Mouse (Mus musculus) liver (tissue): Measurements from ENCODE around the gene Vps51.

Source experiments
- DNase-seq: peaks from one replicate; pipeline ENCODE4 v3.0.0-alpha.2; 2020; ENCODE audit warnings: mixed read lengths

Vps51 gene

DNA sequence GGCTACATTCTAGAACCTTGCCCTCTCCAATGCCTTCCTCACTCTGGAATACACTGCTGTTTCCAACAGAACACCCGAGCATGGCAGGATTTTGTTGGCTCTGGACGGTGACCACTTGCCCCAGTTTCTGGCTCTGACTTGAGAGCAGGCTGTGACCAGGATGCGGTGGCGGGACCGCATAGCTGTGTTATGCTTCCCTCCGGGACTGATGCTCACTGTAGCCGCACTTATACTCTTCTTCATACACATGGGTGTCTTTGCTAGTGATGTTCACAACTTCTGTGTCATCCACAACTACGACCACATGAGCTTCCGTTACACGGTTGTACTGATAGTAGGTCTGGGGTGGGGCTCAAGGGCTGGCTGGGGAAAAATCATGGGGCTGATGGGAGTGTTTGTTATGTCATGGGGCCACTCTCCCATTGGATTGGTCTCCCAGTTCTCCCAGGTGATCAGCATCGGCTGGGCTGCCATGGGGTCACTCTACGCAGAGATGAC lies 3.0 kb upstream of the Vps51 start, which contains the start of gene Tmem262:
TSS of gene Tmem262 (plus strand) at position 51 of the 498 bp plus-strand sequence.
- DNase-seq = no peak

DNA sequence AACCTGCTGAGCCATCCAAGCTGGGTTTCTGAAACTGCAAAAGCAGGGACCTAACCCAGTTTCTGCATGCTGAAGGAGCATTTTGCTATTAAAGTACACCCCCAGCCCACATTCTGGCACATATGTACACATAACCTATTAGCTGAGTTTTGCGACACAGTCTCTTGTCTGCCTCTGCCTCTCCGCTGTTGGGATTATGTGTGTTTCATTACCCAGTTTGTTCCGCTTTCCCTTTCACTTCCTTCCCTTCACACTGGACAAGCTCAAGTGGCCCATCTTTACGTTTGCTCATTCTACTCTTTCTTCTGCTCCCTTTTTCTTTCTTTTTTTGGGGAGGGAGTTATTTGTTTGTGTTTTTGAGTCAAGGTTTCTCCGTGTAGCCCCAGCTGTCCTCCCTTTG lies 3.1 kb downstream of the Vps51 start:
- DNase-seq = no peak

DNA sequence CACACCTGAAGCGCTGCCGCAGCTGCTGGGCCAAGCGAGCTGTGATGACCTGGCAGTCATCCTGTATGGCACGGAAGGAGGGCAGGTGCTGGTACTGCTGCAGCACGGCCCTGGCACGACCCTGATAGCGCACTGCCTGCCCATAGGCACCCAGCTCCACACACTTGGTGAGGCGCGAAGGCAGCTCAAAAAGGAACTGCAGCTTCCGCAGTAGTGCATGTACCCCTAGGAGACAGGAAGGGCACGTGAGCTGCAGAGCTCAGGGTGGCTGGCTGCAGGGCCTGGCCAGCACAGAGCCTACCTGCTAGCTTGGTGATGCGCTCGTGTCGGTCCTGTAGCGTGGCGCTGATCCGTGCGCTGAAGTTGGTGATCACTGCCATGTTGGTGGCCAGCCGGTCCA lies 5.8 kb downstream of the Vps51 start:
- no peak for DNase-seq

DNA sequence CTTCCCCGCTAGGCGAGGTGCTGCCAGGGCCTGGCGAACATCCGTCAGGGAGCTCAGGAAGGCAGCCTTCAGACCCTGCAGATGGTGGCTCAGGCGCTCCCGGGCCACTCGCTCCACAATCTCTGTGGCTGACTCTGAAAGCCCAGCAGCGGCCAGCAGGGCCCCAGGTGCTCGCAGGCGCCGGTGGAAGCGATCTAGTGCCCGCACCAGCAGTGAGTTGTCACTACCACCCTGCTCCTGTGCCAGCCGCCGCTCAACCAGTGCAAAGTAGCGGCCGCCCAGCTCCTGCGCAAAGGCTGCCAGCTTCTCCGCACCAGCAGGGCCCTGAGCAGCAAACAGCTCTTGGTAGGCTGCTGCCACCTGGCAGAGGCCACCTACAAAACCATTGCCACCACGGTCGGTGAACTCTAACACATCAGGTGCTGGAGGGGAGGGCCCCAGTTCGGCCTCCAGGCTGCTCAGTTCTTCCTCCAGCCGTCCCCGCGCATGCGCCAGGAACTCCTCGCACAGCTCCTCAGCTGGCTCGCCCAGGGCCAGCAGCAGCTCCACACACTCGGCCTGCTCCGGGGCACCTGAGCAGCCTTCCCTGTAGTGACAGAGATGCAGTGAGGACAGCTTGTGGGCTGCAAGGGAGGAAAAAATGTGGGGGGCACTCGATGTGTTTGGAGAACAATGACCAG lies 6.3 kb downstream of the Vps51 start:
- no peak for DNase-seq

DNA sequence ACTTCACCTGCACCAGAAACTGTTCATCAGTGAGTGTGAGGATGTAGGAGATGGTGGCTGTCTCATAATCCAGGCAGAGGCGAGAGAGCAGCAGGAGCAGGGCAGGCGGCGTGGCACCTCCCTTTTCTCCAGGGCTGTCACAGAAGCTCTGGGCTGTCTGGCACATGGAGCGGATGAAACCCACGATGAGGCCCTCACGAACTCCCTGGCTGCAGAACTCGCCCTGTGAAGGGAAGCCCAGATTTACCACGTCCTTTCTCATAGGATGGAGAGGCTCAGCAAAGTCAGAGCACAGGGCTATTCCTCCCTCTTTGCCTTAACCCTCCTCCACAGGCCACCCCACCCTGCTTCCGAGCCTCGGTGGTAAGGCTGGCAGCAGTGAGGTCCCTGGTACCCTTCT lies 7.2 kb downstream of the Vps51 start:
- no peak for DNase-seq

DNA sequence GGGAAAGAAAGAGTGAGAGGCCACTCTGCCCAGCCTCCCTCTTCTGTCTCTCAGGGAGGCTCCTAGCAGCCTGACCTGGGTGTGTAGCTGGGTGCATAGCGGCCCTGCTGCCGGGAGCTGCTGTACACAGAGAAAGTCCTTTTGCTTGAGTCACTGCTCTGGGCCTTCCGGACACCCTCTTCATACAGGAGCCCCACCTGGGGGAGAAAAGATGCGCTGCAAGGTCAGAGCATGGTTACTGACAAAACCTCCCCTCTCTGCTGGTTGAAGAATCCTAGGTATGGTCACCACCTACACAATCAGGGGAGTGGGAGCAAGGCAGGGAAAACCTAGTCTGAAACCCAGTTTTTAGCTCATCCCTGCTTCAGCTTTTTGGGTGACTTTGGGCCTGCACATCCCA lies 8.1 kb downstream of the Vps51 start:
- DNase-seq = no peak

DNA sequence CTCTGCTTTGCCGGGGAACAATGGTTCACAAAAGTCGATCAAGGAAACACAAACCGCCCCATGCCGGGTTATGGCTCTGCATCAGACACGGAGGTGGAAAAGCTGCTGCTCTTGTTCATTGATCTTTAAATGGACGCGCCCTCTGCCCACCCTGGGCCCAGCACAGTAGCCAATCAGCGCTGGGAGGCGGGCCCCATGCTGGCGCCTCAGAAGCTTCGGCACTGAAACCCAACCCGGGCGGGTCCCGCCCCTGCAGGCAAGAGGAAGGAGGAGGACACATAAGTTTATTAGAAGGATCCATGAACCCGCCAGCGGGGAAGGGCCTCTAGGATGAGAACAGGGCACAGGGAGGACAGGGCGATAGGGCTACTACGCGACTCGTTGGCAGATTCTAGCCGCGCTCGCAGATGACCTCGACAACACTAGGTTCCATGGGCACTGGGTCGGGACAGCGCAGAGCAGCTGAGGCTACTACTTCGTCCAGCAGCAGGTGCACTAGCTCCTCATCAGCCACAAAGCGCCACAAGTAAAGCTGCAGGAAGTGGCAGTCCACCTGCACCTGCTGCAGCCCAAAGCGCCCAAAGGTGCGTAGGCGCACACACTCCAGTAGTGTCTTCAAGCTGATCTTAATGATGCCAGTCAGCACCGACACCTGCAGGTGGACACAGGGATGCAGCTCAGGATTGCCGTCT lies 9.2 kb downstream of the Vps51 start, which contains the start of gene Tm7sf2:
TSS of gene Tm7sf2 (minus strand) at position 650 of the 692 bp plus-strand sequence.
- DNase-seq = peak; percentile 94

DNA sequence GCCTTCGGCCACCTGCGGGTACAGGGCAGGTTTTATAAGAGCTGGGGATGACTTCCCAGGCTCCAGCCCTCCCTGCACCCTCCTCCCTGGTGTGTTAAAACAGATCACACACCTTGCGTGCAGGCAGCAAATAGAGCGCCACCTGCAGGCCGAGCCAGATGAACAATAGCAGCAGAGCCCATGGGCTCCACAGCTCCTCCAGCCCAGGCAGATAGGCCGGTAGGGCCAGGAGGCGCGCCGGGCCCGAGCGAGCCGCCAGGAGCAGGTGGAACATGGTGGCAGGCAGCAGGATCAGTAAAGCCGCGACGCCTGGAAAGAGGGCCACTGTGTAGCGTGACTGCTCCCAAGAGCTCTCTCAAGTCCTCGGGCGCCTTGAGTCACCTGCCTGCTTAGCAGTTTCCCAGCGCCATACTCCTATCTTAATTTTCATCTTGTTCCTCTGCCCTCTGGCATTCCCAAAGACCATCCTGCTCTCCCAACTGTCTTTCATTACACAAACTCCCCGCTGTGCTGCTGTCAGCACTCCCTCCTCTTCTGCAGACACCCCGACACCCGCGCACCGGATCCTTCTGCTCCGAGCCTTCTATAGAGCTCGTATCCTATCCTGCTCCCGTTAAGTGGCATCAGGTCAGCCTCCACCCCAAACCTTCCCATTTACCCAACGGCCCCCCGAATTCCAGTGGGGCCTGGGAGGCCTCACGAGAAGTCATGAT lies 9.9 kb downstream of the Vps51 start:
- DNase-seq = peak; percentile 91

DNA sequence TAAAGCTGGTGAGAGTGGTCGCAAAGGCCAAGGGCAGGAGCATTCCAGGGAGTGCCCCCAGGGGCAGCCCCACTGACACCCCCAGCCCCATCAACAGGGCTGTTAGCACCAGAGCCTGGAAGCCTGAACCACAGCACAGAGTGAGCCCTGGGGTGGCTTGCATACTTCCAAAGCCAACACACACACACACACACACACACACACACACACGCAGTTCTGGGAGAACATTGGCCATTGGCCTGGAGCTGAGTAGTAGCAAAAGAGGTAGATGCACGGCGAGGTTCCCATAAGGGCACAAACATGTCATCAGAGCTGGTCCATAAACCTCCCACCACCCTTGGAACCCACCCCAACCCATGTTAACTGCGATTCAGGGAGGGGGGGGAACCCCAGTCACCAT lies 10.5 kb downstream of the Vps51 start:
- no peak for DNase-seq

DNA sequence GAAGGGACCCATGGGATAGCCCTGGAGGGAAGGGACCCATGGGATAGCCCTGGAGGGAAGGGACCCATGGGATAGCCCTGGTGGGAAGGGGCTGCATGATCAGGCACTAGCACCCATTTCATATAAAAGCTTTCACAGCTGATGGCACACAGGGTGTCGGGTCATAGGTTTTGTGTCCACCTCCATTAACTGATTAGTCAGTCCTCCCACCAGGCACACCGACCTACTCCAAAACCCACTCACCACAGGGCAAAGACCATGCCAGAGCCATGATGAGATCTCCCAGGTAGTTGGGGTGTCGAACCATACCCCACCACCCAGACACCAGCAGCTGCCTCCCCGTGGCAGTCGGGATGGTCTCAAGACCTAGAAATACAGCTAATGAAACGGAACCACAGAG lies 13.9 kb downstream of the Vps51 start:
- no peak for DNase-seq

DNA sequence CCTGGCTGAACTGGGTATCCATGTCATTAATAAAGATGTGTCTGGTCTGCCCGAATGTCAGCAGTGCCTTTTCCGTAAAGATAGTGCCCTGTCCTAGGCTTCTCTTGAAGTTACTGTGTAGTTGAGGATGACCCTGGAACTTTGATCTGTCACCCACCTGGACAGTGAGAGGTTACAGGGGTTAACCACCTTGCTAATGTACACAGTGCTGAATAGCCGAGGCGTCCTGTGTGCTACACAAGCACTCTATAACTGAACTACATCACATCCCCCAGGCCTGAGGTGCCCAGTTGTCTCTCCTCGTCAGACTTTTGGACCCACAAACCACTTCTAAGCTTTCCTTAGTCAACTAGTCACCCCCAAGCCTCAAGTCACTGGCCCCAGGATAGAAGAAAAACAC lies 14.6 kb downstream of the Vps51 start:
- no peak for DNase-seq

DNA sequence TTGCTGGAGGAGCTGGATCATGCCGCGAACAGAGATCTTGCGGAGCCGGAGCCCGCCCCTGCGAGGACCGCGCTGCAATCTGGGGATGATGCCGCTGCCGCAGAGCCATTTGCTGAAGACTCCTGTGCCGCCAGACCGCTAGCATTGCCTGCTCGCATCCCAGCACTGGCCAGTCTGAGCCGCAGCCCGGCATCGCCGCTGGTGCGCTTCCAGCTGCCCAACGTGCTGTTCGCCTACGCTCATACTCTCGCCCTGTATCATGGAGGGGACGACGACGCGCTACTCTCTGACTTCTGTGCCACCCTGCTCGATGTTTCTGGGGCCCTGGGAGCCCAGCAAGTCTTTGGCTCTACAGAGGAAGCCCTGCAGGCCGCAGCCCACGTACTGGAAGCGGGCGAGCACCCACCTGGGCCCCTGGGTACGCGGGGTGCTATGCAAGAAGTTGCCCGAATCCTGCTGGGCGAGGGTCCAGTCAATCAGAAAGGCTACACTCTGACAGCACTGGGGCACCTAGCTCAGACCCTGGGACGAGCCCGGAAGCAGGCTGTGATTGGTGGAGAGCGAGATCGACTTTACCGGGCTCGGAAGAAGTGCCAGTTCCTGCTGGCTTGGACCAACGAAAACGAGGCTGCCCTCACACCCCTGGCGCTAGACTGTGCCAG lies 15.3 kb downstream of the Vps51 start:
- peak; percentile 69 for DNase-seq

DNA sequence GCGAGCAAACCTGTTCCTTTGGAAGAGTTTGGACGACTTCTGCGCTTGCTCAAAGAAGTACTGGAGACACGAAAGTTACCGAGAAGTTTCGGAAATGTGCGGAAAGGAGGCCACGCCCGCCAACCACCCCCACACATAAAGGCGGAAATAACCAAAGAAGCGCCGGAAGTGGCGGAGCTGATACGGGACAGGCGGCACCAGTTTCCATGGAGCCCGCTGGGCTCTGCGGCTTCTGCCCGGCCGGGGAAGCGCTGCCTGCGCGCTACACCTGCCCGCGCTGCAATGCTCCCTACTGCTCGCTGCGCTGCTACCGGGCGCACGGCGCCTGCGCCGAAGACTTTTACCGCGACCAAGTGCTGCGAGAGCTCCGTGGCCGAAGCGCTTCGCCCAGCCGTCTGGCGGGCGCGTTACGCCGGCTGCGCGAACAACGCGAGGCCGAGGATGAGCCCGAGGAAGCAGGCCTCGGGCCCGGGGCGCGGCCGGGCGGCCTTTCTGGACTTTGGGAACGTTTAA lies 16.0 kb downstream of the Vps51 start, which contains the start of gene Znhit2:
TSS of gene Znhit2 (plus strand) at position 172 of the 513 bp plus-strand sequence.
- peak; percentile 93 for DNase-seq

DNA sequence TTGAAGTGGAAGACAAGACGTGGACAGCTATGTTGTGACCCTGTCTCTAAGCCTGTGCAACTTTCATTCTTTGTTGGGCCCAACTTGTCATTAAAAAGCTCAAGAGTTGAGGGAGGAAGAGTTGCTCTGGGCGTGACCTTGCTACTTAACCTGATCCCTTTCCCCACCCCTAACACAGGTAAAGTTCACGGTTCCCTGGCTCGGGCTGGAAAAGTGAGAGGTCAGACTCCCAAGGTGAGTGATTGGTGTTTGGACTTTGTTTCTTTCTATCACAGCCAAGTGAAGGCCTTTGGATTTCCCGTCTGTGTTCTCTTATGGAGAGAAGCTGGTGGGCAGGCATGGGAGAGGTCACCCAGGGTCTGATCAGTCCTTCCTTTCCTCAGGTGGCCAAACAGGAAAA lies 18.1 kb downstream of the Vps51 start:
- DNase-seq = no peak

DNA sequence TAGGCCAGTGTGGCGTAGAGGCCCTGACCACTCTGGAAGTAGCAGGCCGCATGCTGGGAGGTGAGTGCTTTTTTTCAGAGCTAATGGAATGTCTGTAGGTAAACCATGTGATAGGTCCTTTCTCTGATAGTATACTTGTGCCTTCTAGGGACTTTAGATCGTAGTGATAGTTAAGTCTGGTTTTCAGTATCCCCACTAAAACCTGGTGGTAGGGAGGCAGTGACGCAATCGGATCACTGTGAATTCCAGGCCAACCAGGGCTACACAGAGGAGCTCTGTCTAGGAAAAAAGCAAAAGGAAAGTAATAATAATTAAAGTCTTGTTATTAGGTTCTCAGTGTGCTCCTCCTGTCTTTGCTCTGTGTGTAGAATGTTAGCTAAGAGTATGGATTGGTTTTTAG lies 18.5 kb downstream of the Vps51 start:
- no peak for DNase-seq

DNA sequence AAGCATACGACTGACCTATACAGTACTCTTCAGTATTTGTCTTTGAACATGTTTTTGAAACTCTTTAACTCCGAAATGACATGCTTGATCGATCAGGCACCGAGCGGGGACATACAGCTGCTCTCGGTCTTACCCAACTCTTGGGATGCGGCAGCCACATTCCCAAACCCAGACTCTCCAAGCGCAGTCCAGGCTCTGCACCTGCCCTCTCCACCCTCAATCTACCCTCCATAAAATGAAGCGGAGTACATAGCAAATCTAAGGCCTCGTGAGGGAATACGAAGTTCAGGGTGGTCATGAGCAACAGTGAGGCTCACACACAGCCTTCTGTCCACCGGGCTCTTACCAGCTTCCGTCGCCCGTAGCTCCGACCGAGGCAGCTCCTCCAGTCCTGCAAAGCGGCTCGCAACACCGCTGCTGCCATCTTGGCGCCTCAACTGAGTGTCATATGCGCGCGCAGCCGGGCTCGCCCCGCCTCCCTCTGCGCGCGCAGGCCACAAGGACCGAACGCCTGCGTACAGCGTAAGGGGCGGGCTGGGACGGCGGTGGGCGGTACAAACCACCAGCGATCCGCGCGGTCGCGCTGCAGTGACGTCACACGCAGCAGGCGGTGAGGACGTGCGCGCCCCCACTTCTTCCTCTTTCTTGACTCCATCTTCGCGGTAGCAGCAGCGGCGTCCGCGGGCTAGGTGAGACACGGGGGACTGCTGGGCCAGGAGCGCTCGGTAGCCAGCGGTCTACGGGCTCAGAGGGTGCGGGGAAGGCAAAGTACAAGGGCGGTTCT lies 19.5 kb downstream of the Vps51 start, which contains the start of the genes Mrpl49 and Fau:
TSS of gene Mrpl49 (minus strand) at position 473 of the 784 bp plus-strand sequence.
TSS of gene Fau (plus strand) at position 532 of the 784 bp plus-strand sequence.
- peak; percentile 99 for DNase-seq

DNA sequence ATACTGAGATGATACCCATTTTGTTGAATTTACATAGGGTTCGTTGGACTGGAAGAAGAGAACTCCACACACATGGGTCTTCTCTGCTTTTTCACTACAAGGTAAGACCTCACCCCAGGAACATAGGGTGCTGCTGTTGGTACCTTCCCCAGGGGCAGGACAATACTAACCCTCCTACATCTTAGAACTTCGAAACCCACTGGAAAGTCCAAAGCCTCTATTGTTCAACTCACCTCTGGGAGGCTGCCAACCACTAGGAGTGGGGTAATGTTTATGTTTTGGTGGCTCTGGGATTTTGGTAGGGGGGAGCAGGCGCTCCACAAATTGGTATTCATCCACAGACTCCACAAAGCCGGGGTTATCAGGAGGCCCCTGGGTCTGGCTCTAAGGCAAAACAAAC lies 20.3 kb downstream of the Vps51 start:
- no peak for DNase-seq

DNA sequence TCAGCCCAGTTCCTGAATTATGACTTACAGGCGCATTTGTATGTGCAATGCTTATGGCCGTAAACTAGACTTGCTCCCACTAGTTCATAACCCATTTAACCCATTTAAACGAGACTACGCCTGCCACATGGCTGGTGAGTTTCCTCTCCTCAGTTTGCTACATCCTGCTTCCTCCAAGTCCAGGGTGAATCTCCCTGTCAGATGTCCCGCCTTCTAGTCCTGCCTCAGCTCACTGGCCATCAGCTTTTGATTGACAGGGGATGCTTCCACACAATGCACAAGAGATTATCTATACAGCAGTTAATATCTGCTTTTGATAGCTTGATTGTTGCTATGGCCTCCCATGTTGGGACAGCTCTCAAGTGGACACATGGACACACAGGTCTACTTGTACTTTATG lies 22.7 kb downstream of the Vps51 start:
- DNase-seq = no peak

DNA sequence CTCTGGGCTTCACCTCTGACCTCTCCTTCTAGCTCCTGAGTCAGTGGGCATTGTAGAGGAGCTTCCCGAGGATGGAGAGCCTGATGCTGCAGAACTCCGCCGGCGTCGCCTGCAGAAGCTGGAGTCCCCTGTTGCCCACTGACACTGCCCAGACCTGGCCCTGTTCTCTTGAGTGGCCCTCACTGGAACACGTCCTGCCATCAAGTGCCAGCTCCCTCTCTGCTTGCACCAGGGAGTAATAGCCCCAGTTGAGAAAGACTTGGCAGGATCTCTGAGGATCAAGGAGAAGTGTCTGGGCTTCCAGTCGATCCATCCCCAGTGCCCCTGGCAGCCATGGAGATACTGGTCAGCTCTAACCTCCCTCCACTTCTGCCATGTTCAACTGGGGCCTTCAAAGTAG lies 24.5 kb downstream of the Vps51 start:
- no peak for DNase-seq

DNA sequence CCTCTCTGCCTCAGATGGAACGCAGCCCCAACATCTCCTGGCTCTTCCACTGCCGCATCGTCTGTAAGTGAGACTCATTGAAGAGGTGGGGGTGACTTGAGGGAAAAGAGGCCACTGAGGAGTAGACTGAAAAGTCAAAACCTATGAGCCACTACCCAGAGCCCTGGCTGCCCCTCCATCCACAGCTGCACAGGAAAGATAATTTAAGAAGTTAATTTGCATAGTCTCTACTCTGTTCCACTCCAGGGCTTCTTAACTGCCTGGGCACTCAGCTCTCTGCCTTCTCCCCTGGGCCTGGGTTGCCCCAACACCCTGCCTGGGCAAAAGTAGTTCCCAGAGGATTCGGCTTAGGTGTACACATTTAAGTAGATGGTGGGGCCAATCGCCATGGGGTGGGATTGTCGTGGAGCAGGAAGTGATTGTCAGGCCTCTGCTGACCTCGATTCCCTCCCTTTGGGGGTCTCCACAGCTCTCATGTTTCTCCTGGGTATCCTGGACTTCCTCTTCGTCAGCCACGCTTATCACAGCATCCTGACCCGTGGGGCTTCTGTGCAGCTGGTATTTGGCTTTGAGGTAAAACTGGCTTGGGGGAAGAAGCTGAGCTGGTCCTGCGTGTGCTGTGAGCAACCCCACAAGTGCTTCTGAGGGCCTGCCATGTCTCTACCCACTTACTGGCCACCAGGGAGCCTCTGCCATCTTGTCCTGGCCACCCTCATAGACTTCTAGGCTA lies 28.2 kb downstream of the Vps51 start:
- DNase-seq = no peak

DNA sequence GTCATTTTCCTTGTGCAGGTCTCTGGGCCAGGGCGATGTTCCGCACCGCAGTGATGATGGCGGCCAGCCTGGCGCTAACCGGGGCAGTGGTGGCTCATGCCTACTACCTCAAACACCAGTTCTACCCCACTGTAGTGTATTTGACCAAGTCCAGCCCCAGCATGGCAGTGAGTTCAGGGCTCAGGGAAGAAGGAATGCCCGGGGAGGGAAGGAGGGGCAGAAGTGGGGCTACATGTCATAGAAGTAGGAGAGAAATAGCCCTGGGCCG lies 29.2 kb downstream of the Vps51 start:
- DNase-seq = no peak
